Mouse (Mus musculus): ENCODE data around the gene Mras. TPM values are rescaled to one million over a fixed set of nuclear protein-coding genes. Genes with fewer than 3 reads are reported as not detected.

The Mras gene
- polyA plus RNA-seq (2014; fragmentation: Illumina TruSeq; extraction: RNeasy Lipid Tissue Mini Kit (QIAGEN cat#74804); ENCODE audit: low read depth, low replicate concordance), result 8.1 TPM

GRCm38 (mm10) chr9:99437031-99437764 lies at the start of gene Mras:
Mras (minus strand) TSS chr9:99437381.

GRCm38 (mm10) chr9:99451161-99451560 lies 14.0 kb upstream of the Mras start, which contains the start of gene Nme9:
Nme9 (plus strand) TSS chr9:99451475.

GRCm38 (mm10) chr9:99357921-99358692 lies 79.1 kb downstream of the Mras start, which contains the start of gene Esyt3:
Esyt3 (minus strand) TSS chr9:99358557.

Other genes starting within 250 kb of the Mras start
- gene Faiml, start 200.1 kb downstream of the Mras start, polyA plus RNA-seq (2014; fragmentation: Illumina TruSeq; extraction: RNeasy Lipid Tissue Mini Kit (QIAGEN cat#74804); ENCODE audit: low read depth, low replicate concordance), result 95.2 TPM
- 124 TPM for gene Cep70, start 194.0 kb downstream of the Mras start, polyA plus RNA-seq (2014; fragmentation: Illumina TruSeq; extraction: RNeasy Lipid Tissue Mini Kit (QIAGEN cat#74804); ENCODE audit: low read depth, low replicate concordance)
- gene Esyt3, start 78.8 kb downstream of the Mras start, polyA plus RNA-seq (2014; fragmentation: Illumina TruSeq; extraction: RNeasy Lipid Tissue Mini Kit (QIAGEN cat#74804); ENCODE audit: low read depth, low replicate concordance), result 9.5 TPM
- not detected for gene Nme9, start 14.1 kb upstream of the Mras start, polyA plus RNA-seq (2014; fragmentation: Illumina TruSeq; extraction: RNeasy Lipid Tissue Mini Kit (QIAGEN cat#74804); ENCODE audit: low read depth, low replicate concordance)
- gene Armc8, start 131.5 kb upstream of the Mras start, polyA plus RNA-seq (2014; fragmentation: Illumina TruSeq; extraction: RNeasy Lipid Tissue Mini Kit (QIAGEN cat#74804); ENCODE audit: low read depth, low replicate concordance), result 30.6 TPM
- gene Dbr1, start 138.4 kb upstream of the Mras start, polyA plus RNA-seq (2014; fragmentation: Illumina TruSeq; extraction: RNeasy Lipid Tissue Mini Kit (QIAGEN cat#74804); ENCODE audit: low read depth, low replicate concordance), result 8.0 TPM
- not detected for gene A4gnt, start 175.1 kb upstream of the Mras start, polyA plus RNA-seq (2014; fragmentation: Illumina TruSeq; extraction: RNeasy Lipid Tissue Mini Kit (QIAGEN cat#74804); ENCODE audit: low read depth, low replicate concordance)
- gene Dzip1l, start 192.1 kb upstream of the Mras start, polyA plus RNA-seq (2014; fragmentation: Illumina TruSeq; extraction: RNeasy Lipid Tissue Mini Kit (QIAGEN cat#74804); ENCODE audit: low read depth, low replicate concordance), result 0.29 TPM